Mouse (Mus musculus): Measurements from ENCODE around the gene Sipa1l2.

Gene Sipa1l2

DNA sequence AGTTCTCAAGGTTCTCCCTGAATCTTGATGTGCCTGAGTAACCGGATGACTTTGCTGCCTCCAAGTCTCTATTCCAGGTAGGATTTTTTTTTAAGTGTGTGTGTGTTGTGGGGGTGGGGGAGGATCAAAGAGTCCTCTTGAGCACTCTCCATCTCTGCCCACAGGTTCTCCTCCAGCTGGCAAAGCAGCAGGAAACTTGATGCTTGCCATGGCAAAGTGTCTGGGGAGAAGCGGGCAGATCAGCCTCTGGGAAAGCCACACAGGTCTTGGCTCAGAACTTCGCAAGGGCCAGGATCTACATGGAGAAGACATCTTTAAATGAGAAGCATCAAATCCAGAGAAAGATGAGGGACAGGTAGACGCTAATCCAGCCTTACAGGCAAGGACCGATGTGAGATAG, 10.8 kb upstream of the Sipa1l2 start:
- 85% methylated on average over 5 of the region's 5 CpGs for WGBS

DNA sequence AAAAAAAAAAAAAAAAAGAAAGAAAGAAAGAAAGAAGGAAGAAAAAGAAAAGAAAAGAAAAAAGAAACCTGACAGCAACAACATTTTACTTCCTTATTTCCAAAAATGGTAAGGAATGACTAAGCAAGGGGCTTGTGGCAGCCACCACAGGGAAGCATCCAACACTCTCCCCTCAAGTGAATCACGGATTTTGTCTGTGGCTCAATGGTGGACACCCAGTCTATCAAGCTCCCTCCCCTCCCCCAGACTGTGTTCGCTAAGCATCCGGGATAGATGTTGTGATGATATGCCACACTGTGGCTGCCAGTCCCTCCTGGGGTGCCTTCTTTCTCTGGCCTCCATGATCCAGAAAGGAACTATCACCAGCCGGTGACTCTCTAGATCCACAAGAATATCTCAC, 6.5 kb upstream of the Sipa1l2 start:
- WGBS, result 64% methylated on average over 4 of the region's 4 CpGs

DNA sequence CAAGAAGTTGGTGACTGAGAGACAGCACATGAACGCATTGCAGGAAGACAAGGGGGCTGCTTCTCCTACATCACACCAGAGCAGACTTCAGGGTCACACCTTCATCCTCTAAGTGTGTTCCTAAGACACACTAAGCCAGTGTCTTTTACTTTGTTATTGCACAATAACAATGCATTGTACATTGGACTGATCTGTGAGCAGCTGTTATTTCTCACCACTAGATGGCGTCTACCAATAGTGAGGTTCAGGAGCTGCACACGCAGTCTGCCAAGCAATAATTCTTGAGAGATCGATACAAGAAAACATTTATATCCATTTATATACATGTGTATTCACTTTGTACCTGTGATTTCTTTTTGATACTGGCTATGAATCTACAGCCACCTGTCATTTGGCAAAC, 4.7 kb upstream of the Sipa1l2 start:
- 20% methylated on average over 4 of the region's 4 CpGs for WGBS

DNA sequence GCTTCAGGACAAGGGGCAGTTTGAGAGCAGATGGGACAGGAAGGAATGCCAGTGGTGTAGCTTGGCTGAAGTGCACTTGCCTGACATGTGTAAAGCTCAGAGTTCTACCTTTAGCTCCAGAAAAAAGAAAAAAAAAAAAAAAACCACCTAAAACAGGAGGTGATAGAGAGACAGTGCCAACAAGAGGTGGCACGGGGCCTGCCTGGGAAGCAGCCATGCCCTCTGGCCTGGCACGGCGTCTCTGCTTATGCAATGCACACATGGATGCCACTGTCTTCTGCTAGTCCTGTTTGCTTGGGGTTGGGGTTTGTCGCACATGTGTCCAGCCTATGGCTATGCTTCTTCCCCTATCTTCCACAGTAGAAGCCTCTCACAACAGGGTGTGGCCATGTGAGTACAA, 2.6 kb upstream of the Sipa1l2 start:
- 98% methylated on average over 4 of the region's 4 CpGs for WGBS

DNA sequence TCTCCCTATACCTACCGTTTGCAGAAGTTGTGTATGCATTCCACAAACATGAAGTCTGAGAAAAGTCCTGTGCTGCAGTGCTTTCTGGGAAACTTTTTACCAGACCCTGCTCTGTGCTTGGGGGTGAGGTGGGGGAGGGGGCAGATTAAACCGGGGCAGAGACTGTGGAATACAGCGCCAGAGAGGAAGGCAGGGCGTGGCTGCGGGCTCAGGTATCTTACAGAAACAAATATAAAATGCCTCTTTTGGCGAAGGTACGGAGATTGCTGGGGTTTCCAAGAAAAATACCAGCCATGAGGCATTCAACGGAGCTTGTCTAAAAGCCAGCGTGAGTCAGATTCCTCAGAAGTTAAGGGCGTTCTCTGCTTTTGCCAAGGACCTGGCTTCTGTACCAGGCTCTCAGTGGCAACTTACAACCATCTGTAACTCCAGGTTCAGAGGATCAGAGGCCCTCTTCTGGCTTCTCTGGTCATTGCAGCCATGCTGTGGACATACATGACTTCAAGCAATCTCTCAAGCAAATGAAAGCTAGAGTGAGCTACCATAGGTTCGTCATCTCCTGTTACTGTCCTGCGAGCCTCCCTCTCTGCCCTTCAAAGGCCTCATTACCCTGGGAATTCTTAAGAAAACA, 1.3 kb upstream of the Sipa1l2 start:
- WGBS, result 70% methylated on average over 12 of the region's 12 CpGs

DNA sequence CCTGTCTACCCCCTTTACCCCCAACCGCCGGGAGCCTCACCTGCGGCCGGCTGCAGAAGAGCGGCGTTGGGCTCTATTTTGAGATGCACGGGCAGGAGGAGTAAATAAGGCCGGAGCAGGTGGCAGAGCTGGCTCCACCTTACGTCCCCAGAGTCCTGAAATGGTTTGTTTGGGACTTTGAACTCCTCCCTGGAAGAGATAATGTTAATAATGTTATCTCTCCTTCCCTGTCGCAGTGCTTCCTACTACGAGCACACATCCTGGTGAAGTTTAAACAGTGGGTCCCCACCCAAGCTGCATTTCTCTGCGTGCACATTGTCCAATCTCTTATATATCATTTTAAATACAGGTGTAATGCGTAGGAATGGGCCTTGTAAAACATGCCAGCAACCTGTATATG, 781 bp upstream of the Sipa1l2 start:
- WGBS, result 26% methylated on average over 13 of the region's 13 CpGs

DNA sequence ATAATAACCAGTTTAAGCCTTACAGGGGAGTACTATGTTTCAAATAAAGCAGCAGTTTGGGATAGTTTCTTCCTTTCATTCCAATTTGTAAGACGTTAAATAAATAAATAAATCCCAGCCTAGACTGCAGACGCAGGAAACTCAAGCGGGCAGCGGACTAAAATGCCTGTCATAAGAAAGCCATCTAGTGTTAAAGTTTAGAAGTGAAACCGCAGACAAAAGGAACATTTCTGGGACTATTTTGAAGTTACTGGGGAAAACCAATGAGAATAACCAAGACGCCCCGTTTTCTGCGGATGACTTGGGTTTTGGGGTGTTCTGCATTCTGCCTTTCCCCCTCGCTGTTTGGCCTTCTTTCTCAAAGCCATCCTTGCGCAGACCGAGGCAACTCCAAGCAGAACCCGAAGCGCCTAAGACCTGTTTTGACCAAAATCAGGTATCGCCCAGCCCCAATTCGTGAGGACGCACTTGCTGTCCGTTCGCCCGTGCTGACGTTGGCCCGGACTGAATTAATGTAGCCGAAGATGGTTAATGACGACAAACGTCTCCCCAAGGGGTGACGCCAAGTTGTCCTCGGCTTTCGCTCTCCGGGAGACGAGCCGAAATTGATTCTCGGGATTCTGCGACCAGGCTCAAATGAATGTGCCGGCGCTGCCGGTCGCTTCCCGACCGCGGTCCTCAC, 616 bp downstream of the Sipa1l2 start:
- WGBS, result under 1% methylated on average over 39 of the region's 39 CpGs

DNA sequence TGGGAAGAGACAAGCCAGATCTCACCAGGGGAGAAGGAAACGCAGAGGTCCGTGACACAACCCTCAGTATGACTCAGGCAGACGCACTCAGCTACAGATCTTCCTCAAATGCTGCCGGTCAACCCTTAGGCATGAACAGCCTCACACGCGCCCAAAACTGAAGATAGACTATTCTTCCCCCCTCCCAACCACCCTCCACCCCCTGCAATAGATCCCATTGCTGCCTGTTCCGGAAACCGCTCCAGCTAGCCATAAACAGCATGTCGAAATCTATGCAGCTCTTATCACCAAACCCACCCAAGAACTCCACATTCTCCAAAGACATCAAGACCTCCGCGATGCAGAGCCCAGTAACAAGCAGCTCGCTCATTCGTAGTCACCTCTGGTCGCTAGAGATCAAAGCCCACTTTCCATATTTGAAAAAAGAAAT, 1.2 kb downstream of the Sipa1l2 start:
- WGBS, result 2% methylated on average over 14 of the region's 14 CpGs

DNA sequence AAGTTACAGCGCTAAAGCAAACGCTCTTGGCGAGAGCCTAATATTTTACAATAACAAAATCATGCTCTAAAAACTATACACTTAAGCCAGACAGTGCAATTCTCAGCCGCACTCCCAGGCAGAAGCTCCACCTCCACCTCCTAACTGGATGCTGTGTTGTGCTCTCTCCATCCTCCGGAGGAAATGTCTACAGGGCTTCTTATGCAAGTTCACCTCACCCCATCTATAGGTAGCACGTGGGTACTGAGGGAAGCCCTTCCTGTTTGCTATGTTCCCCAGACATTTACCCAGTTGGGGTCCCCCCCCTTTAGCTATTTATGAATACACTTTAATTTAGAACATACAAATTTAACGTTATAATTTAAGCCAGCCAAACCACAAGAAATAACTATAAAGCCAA, 2.0 kb downstream of the Sipa1l2 start:
- 36% methylated on average over 7 of the region's 7 CpGs for WGBS

DNA sequence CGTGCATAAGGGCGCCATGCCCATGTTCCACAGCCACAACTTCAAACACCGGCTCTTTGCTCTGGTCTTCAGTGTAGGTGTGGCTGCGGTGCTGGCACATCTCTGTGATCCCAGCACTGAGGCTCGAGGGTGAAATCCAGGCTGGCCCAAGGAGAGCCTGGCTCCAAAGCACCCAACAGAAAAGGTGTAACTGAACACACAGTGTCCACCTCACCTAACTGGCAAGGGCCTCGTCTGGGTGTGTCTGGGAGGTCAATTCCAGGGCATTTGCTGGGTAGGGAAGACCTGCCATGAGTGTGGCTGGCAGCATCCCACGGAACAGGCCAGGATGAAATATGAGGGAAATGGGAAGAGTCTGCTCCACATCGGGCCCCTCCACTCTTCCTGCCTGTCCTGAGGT, 6.7 kb downstream of the Sipa1l2 start:
- 80% methylated on average over 8 of the region's 8 CpGs for WGBS

DNA sequence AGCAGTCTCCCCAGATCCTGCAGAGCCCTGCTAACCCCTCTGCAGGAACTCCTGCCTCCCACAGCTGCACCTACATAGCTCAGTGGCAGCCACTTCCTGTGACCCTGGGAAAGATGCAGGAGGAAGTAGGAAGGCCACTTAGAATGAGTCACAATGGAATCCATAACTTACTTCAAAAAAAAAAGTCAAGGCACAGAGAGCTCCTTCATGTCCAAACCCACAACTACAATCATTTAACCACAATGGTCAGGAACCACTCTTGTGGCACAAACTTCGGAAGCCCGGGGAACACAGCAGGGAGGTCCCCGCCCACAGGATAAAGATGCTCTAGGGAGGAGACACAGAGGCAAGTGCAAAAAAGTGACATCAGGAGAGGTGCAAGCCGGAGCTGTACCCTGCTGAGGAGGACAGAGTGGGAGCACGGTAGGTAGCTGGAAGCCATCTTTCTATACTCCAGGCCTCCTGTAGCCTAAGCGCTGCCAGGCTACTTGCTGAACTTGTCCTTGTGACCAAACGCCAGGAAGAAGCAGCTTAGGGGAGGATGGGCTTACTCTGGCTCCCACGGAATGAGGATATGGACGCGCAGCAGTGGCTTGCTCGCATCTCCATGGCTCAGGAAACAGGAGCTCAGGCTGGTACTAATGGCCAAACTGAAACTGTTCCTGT, 8.7 kb downstream of the Sipa1l2 start:
- 66% methylated on average over 11 of the region's 11 CpGs for WGBS

DNA sequence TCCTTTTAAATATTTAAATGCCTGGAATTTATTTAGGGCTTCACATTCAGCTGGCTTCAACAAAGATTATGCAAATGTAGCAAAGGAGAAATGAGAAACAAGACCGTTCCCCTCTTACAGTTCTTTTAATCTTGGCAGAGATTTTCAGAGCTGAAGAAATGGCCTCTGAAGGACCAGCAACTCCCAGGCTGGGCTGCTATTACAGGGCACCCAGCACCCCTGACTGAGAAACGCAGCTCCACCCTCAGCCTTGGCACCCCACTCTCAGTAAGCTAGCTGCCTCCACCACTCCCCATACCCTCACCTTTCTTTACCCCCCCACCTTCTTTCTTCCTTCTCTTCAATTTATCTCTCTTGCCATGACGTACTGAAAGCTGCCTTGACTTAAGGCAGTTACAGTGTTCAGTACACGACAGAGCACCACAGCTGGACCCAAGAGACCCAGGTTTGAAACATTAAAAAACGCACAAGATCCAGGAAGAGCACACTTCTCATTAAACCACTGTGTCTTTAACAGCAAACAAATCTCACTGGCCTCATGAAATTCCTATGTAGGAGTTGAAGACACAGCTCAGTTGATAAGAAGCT, 10.4 kb downstream of the Sipa1l2 start:
- 28% methylated on average over 5 of the region's 5 CpGs for WGBS

DNA sequence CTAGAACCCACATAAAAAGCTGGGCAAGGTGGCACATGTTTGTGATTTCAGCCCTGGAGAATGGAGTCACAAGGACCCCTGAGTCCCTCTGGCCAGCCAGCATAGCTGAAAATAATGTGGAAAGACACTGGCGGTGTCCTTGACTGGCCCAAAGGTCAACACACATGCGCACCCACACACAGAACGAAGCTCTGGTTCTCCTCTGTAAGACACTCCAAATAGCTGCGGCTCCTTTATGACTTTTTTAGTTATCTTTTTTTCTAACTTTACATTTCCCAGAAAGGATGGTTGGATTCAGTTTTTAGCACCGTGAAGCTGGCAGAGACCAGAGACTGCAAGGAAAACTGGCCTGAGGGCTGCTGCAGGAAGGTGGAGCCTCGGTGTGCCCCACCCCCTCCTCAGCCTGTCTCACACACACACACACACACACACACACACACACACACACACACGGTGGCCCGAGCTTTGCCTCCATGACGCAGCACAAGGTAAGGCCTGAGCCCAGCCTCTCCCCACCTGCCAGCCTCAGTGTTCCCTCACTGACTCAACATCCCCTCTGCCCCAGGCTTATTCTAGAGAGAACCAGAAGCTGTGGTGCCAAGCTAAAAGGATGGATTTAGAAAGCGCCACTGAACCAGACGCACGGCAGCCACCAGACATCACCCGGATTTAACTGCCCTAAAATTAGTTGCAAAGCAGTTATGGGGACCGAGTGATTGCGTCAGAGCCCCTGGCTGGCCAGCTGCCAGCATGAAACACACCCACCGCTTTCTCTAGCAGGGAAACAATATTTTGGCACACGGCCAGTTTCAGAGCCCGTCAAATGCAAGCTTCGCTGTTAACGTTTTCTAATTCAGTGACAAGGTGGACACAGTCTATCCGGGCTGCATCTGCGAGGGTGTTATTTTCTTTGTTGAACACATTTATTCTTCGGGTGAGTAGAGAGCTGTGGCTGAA, 11.2 kb downstream of the Sipa1l2 start:
- WGBS, result 9% methylated on average over 23 of the region's 23 CpGs

DNA sequence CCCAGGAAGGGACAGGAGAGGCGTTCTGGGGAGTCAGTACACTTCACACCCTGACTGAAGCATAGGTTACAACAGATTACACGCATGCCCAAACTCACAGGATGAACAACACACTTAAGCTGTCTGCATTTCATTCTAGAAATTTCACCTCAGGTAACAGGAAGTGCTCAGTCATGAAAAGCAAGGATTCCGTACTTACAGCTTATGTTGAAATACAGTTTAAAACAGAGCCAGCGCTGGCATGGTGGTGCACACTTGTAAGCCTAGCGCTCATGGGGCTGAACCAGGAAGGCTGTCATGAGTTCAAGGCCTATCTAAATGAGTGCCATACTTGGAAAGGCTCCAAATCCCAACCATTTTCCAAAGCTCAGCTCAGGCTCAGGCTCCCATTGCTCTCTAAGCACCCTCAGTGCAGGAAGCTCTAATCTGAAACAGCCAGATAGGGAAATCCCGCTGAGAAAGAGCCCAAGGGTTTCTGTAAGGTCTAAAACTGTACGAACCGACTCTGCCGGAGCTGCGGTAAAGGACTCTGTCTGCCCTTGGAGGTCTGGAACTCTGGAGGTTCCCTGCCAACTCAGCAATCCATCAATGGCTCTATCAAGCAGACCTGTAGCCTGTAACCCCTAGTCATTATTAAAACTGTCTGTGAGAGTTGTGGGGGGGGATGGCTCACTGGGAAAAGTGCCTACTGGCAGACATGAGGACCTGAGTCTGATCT, 12.1 kb downstream of the Sipa1l2 start:
- 34% methylated on average over 10 of the region's 10 CpGs for WGBS

DNA sequence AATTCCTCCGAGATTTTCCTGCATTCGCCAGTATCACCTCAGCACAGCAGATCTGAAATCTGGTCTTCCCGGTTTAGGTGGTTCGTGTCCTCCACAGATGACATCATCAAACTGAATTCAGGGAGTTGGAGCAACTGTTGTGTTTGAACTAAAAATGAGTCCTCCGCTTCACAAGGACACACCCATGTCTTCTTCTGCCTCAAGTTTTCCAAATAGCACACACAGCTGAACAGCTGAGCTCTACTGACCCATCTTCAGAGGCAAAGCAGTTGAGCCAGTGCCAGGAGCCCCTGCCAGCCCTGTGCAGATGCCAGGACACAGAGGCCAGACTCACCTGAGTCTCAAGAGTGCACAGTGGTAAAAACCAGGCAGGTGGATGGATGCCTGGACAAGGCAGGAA, 12.9 kb downstream of the Sipa1l2 start:
- 44% methylated on average over 5 of the region's 5 CpGs for WGBS

DNA sequence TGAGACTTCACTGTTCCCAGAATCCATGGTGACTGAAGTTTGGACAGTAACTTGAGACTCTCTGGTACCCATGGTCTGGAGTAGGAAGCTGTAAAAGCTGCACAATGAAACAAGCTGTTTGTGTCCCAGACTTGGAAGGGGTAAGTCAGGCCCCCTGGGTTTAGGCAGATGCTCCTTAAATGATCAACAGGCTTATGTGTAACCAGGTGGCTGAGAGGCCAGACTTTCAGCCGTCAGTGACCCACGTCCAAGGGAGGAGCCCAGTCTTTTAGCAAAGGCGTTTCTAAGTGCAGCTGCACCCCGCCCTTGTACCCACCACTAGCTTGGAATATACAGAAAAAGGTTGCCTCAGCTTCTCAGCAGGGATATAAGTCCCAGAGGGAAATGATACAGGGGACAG, 19.0 kb downstream of the Sipa1l2 start:
- 82% methylated on average over 4 of the region's 4 CpGs for WGBS

DNA sequence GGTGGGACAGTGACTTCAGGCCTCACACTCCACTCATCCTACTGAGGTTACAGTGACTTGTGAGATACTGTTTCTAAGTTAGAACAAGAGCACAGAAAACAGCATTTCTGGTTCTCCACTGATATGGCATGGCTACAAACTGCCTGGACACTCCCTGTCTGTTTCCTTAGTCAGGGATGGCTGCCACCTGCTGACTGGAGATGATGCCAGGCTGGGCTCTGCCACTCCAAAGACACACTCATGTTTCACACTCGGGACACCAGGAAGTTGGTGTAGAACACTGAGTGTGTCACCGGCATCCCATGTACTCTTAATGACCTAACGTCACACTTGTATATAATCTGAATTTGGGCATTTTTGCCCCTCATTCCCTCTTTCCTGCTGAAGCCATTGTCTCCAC, 22.3 kb downstream of the Sipa1l2 start:
- WGBS, result 76% methylated on average over 3 of the region's 3 CpGs

DNA sequence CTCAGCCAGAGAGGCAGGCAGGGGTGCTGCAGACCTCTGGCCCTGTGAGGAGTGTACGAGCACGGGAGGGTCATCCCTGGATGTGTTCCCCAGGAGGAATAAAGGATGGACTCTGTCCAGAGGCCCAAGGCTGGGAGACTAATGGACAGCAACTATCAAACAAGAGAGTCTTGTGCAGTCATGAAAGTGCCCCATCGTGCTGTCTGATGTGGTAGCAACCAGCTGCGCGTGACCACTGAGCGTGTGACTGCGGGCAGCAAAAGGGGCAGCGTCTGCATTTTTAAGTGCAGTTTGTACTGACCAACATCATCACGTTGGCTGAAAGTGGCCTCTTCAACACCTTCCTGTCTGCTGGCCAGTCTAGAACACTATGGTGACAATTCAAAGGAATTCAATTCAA, 23.7 kb downstream of the Sipa1l2 start:
- WGBS, result 66% methylated on average over 9 of the region's 9 CpGs

DNA sequence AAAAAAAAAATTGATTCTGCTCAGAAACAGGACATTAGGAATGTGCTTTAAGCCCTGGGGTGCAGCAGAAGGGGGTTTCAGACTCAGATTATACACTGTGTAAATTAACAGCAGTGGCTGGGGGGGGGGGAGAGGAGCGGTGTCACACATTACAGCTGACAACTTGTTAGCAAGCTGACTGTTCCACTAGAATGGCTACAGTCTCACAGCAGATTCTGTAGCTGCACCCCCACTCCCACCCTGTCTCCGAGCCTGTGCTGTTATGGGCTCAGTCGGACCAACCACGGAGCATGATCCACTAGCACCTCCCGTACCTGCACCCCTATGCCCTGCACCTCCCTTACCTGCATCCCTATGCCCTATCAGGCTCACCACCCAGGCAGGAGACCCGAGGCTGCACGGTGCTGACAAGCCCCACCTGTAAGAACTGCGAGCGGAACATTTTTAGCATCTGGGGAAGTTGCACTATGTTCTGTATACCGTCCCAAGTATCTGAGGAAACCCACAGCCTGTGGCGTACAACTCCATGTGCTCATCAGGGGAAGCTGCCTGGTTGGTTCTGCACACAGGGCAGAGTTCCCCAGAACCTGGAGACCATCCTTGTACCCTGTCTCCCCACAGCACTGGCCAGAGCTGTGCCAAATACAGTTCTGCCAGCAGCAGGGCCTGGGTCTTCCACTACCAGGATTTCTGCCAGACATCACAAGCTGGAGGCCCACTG, 26.6 kb downstream of the Sipa1l2 start:
- WGBS, result 72% methylated on average over 11 of the region's 11 CpGs

Measured in cerebral cortex, adult 2 months (tissue).